Mouse (Mus musculus): ENCODE measurements around the gene Gnmt. TPM values are rescaled to one million over a fixed set of nuclear protein-coding genes. Genes with fewer than 3 reads are reported as not detected.
"Not testable (repeated sequence)": the region's sequence is repeated elsewhere in the genome, so short reads cannot be mapped to it uniquely, and the experiment has no call there.

Gnmt gene
- polyA plus RNA-seq, 1 experiment from 2014 or later, result 1.1 TPM

DNA sequence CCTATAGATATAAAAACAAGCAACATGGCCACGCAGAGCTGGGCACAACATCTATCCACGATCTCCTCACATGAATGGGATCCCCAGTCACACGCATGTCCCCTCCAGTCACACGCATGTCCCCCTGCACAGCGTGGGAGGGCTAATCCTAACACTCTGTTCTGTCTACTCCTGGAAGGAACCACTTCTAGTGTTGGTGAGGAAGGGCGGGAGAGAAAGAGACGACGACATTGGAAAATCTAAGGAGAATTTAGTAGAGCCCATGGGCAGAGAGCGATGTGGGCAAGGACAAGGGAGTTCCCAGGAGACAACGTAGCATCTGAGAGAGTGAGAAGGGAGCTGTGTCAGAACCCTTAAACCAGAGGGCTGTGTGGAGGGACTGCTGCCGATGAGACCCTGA, 41.6 kb upstream of the Gnmt start:
- no peak overlapping the region for H3K27ac ChIP-seq (ENCODE audit: low read length)
- ATAC-seq, result no peak
- whole genome bisulfite sequencing, result 90% methylated on average over 11 of the region's 11 CpGs
- H3K9me3 ChIP-seq (ENCODE audit: control insufficient read depth, low read length), result no peaks in the 10 kb centered on the region
- no peaks in the 10 kb centered on the region for H3K27me3 ChIP-seq (replicated peaks; ENCODE audit: control insufficient read depth, insufficient read depth, low read length)
- no peak overlapping the region for H3K4me3 ChIP-seq (replicated peaks; ENCODE audit: low read length)
- no peak overlapping the region for H3K9ac ChIP-seq (replicated peaks; ENCODE audit: low read depth, low read length)
- peaks cover 3% of the 10 kb centered on the region; the same call in 1 of the 2 replicates for H3K36me3 ChIP-seq (ENCODE audit: control insufficient read depth, insufficient read depth)
- H3K4me1 ChIP-seq (replicated peaks; ENCODE audit: control insufficient read depth, insufficient read depth, low read length), result peaks cover 21% of the 10 kb centered on the region
- H3K4me2 ChIP-seq (ENCODE audit: low read length), result no peak overlapping the region

- H3K4me1 ChIP-seq (replicated peaks; ENCODE audit: control insufficient read depth, insufficient read depth, low read length), result peaks cover 8% of the 10 kb centered on the region
- H3K9ac ChIP-seq (replicated peaks; ENCODE audit: low read depth, low read length), result no peak overlapping the region
- H3K4me3 ChIP-seq (replicated peaks; ENCODE audit: low read length), result no peak overlapping the region
- no peaks in the 10 kb centered on the region for H3K27me3 ChIP-seq (replicated peaks; ENCODE audit: control insufficient read depth, insufficient read depth, low read length)
- no peak overlapping the region for H3K4me2 ChIP-seq (ENCODE audit: low read length)
- no peak for ATAC-seq
- WGBS, result 56% methylated on average over 8 of the region's 8 CpGs
- H3K27ac ChIP-seq (ENCODE audit: low read length), result no peak overlapping the region
- no peaks in the 10 kb centered on the region for H3K9me3 ChIP-seq (ENCODE audit: control insufficient read depth, low read length)
- H3K36me3 ChIP-seq (ENCODE audit: control insufficient read depth, insufficient read depth), result no peaks in the 10 kb centered on the region
Observed at GRCm38 (mm10) chr17:46767868-46768267, 38.9 kb upstream of the Gnmt start.

- WGBS, result 52% methylated on average over 8 of the region's 9 CpGs
- H3K36me3 ChIP-seq (ENCODE audit: control insufficient read depth, insufficient read depth); H3K27me3 ChIP-seq (replicated peaks; ENCODE audit: control insufficient read depth, insufficient read depth, low read length); ATAC-seq; H3K4me3 ChIP-seq (replicated peaks; ENCODE audit: low read length); H3K9ac ChIP-seq (replicated peaks; ENCODE audit: low read depth, low read length); H3K4me1 ChIP-seq (replicated peaks; ENCODE audit: control insufficient read depth, insufficient read depth, low read length); H3K27ac ChIP-seq (ENCODE audit: low read length); H3K9me3 ChIP-seq (ENCODE audit: control insufficient read depth, low read length); H3K4me2 ChIP-seq (ENCODE audit: low read length): not testable (repeated sequence)
Observed at GRCm38 (mm10) chr17:46764916-46765315, 35.9 kb upstream of the Gnmt start.

DNA sequence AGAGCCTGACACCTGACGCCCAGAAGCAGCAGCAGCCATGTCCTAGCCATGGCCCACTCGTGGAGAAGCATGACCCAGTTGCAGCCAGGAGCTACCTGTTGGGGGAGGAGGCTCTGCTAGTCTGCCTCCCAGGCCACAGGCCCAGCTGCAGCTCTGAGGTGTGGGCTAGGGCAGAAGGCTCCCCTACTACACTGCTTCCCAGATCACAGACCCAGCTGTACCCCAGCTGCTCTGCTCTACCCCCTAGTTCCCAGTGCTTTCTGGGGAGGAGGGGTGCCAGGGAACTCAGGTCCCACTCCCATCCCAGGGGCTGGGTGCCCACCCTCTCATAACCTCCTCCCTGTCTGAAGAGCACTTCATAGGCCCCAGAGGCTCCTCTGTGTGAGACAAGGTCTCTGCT, 34.6 kb upstream of the Gnmt start, which contains the start of gene Ptcra:
Gene Ptcra, minus strand, starts transcription at position 169 of the 400 bp plus-strand sequence.
- ATAC-seq, result no peak
- Histone ChIP-seq H3K9ac (replicated peaks; ENCODE audit: low read depth, low read length) (no peak within 1 kb of the TSS), H3K9me3 (ENCODE audit: control insufficient read depth, low read length) (no peaks in the 10 kb centered on the region), H3K27me3 (replicated peaks; ENCODE audit: control insufficient read depth, insufficient read depth, low read length) (no peaks in the 10 kb centered on the region), H3K4me1 (replicated peaks; ENCODE audit: control insufficient read depth, insufficient read depth, low read length) (no peaks in the 10 kb centered on the region), H3K27ac (ENCODE audit: low read length) (no peak within 1 kb of the TSS), H3K4me3 (replicated peaks; ENCODE audit: low read length) (no peak within 1 kb of the TSS), H3K4me2 (ENCODE audit: low read length) (no peak within 1 kb of the TSS), H3K36me3 (ENCODE audit: control insufficient read depth, insufficient read depth) (no peaks in the 10 kb centered on the region)
- WGBS, result 66% methylated on average over 2 of the region's 2 CpGs

GRCm38 (mm10) chr17:46758753-46759152, 29.8 kb upstream of the Gnmt start:
- no peaks in the 10 kb centered on the region for H3K9me3 ChIP-seq (ENCODE audit: control insufficient read depth, low read length)
- H3K9ac ChIP-seq (replicated peaks; ENCODE audit: low read depth, low read length), result no peak overlapping the region
- H3K4me1 ChIP-seq (replicated peaks; ENCODE audit: control insufficient read depth, insufficient read depth, low read length), result no peaks in the 10 kb centered on the region
- H3K27me3 ChIP-seq (replicated peaks; ENCODE audit: control insufficient read depth, insufficient read depth, low read length), result no peaks in the 10 kb centered on the region
- no peak overlapping the region for H3K4me3 ChIP-seq (replicated peaks; ENCODE audit: low read length)
- H3K27ac ChIP-seq (ENCODE audit: low read length), result no peak overlapping the region
- no peaks in the 10 kb centered on the region for H3K36me3 ChIP-seq (ENCODE audit: control insufficient read depth, insufficient read depth)
- H3K4me2 ChIP-seq (ENCODE audit: low read length), result no peak overlapping the region
- ATAC-seq, result no peak
- WGBS, result 80% methylated on average over 12 of the region's 12 CpGs

- no peaks in the 10 kb centered on the region for H3K9me3 ChIP-seq (ENCODE audit: control insufficient read depth, low read length)
- peaks cover 17% of the 10 kb centered on the region for H3K4me1 ChIP-seq (replicated peaks; ENCODE audit: control insufficient read depth, insufficient read depth, low read length)
- H3K27me3 ChIP-seq (replicated peaks; ENCODE audit: control insufficient read depth, insufficient read depth, low read length), result no peaks in the 10 kb centered on the region
- peak within 1 kb of the TSS; percentile 89 for H3K27ac ChIP-seq (ENCODE audit: low read length)
- peak within 1 kb of the TSS; percentile 70 for H3K4me2 ChIP-seq (ENCODE audit: low read length)
- ATAC-seq, result peak; percentile 99
- peak within 1 kb of the TSS; percentile 91 for H3K4me3 ChIP-seq (replicated peaks; ENCODE audit: low read length)
- peak within 1 kb of the TSS; percentile 68 for H3K9ac ChIP-seq (replicated peaks; ENCODE audit: low read depth, low read length)
- no peaks in the 10 kb centered on the region for H3K36me3 ChIP-seq (ENCODE audit: control insufficient read depth, insufficient read depth)
- 0% methylated on average over 52 of the region's 58 CpGs for WGBS
Observed at GRCm38 (mm10) chr17:46751794-46752556, 23.0 kb upstream of the Gnmt start, which contains the start of gene Cnpy3. Gene Cnpy3, minus strand, starts transcription at chr17:46752214.

GRCm38 (mm10) chr17:46751056-46751793, 22.3 kb upstream of the Gnmt start:
- WGBS, result 30% methylated on average over 16 of the region's 16 CpGs
- Histone ChIP-seq H3K4me1 (replicated peaks; ENCODE audit: control insufficient read depth, insufficient read depth, low read length) (peaks cover 17% of the 10 kb centered on the region), H3K27me3 (replicated peaks; ENCODE audit: control insufficient read depth, insufficient read depth, low read length) (no peaks in the 10 kb centered on the region), H3K9ac (replicated peaks; ENCODE audit: low read depth, low read length) (peak overlapping the region; percentile 68), H3K27ac (ENCODE audit: low read length) (peak overlapping the region; percentile 89), H3K36me3 (ENCODE audit: control insufficient read depth, insufficient read depth) (no peaks in the 10 kb centered on the region), H3K4me2 (ENCODE audit: low read length) (peak overlapping the region; percentile 70), H3K9me3 (ENCODE audit: control insufficient read depth, low read length) (no peaks in the 10 kb centered on the region), H3K4me3 (replicated peaks; ENCODE audit: low read length) (peak overlapping the region; percentile 91)
- no peak for ATAC-seq

DNA sequence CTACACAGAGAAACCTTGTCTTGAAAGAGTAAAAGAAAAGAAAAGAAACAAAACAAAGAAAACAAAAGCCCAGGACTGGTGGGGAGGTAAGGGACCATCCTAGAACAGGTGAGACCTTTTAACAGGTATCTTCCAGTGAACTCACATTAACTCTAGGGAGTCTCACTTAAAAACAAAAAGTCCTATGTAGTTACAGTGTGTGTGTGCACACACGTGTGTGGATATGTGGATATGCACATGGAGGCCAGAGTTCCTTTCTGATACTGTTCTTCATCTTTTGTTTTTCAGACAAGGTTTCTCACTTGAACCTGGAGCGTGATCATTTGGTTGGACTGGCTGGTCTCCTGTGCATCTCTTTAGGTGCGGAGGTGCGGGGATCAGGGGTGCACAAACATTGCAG, 21.6 kb upstream of the Gnmt start:
- Histone ChIP-seq H3K27me3 (replicated peaks; ENCODE audit: control insufficient read depth, insufficient read depth, low read length) (no peaks in the 10 kb centered on the region), H3K9me3 (ENCODE audit: control insufficient read depth, low read length) (no peaks in the 10 kb centered on the region), H3K27ac (ENCODE audit: low read length) (no peak overlapping the region), H3K9ac (replicated peaks; ENCODE audit: low read depth, low read length) (no peak overlapping the region; the same call in 1 of the 2 replicates), H3K4me2 (ENCODE audit: low read length) (no peak overlapping the region), H3K4me1 (replicated peaks; ENCODE audit: control insufficient read depth, insufficient read depth, low read length) (peaks cover 17% of the 10 kb centered on the region), H3K36me3 (ENCODE audit: control insufficient read depth, insufficient read depth) (no peaks in the 10 kb centered on the region; the same call in 1 of the 2 replicates), H3K4me3 (replicated peaks; ENCODE audit: low read length) (no peak overlapping the region)
- 95% methylated on average over 4 of the region's 4 CpGs for WGBS
- ATAC-seq, result no peak

GRCm38 (mm10) chr17:46749282-46749681, 20.3 kb upstream of the Gnmt start:
- ATAC-seq, result no peak
- Histone ChIP-seq H3K27ac (ENCODE audit: low read length) (no peak overlapping the region), H3K9me3 (ENCODE audit: control insufficient read depth, low read length) (no peaks in the 10 kb centered on the region), H3K4me2 (ENCODE audit: low read length) (no peak overlapping the region), H3K4me3 (replicated peaks; ENCODE audit: low read length) (no peak overlapping the region), H3K9ac (replicated peaks; ENCODE audit: low read depth, low read length) (no peak overlapping the region), H3K27me3 (replicated peaks; ENCODE audit: control insufficient read depth, insufficient read depth, low read length) (no peaks in the 10 kb centered on the region), H3K36me3 (ENCODE audit: control insufficient read depth, insufficient read depth) (no peaks in the 10 kb centered on the region; the same call in 1 of the 2 replicates), H3K4me1 (replicated peaks; ENCODE audit: control insufficient read depth, insufficient read depth, low read length) (peaks cover 17% of the 10 kb centered on the region)
- 91% methylated on average over 5 of the region's 5 CpGs for WGBS

Data from forebrain, embryonic 16.5 days (tissue).